Mouse (Mus musculus) thymus, adult 2 months (tissue): ENCODE data around the gene Sorbs1. TPM values are rescaled to one million over a fixed set of nuclear protein-coding genes. Genes with fewer than 3 reads are reported as not detected.

ENCODE experiments used
- DNase-seq: peaks from one replicate; pipeline ENCODE4 v3.0.0; 2021
- H3K27ac ChIP-seq: fragments of 200-500 bp; 2 replicates; pipeline ENCODE4 v1.5.1; 2012; ENCODE audit warnings: low read length, control low read depth; ENCODE audit not compliant: control insufficient read depth, insufficient read depth
- H3K27me3 ChIP-seq: fragments of 200-500 bp; 2 replicates; pipeline ENCODE4 v1.6.1; 2012; ENCODE audit warnings: mild to moderate bottlenecking, low read length, moderate library complexity, mixed read lengths; ENCODE audit not compliant: control insufficient read depth, insufficient read depth
- H3K36me3 ChIP-seq: fragments of 200-500 bp; 2 replicates; pipeline ENCODE4 v1.6.1; 2012; ENCODE audit warnings: mild to moderate bottlenecking, low read length, moderate library complexity; ENCODE audit not compliant: control insufficient read depth, insufficient read depth
- H3K4me1 ChIP-seq: fragments of 200-500 bp; replicated peaks from 2 replicates; pipeline ENCODE4 v1.6.1; 2012; ENCODE audit warnings: low read length; ENCODE audit not compliant: control insufficient read depth, insufficient read depth
- H3K4me3 ChIP-seq: fragments of 200-500 bp; 2 replicates; pipeline ENCODE4 v1.5.1; 2012; ENCODE audit warnings: mild to moderate bottlenecking, low read length, control low read depth, moderate library complexity; ENCODE audit not compliant: control insufficient read depth, insufficient read depth
- CTCF ChIP-seq: fragments of 200-500 bp; IDR thresholded peaks from 2 replicates; pipeline ENCODE4 v1.5.1; 2012; ENCODE audit warnings: mild to moderate bottlenecking, control low read depth, low read length, moderate library complexity, borderline replicate concordance; ENCODE audit not compliant: control insufficient read depth, poor library complexity, insufficient read depth; ENCODE audit errors: extremely low read depth
- POLR2A ChIP-seq: fragments of 200-500 bp; IDR thresholded peaks from 2 replicates; pipeline ENCODE4 v1.6.1; 2012; ENCODE audit warnings: mild to moderate bottlenecking, low read length, control low read depth, moderate library complexity; ENCODE audit not compliant: control insufficient read depth, poor library complexity, insufficient read depth; ENCODE audit errors: extremely low read depth
- WGBS: fragments of 180-500 bp; shearing (Covaris S2); methylation state at CpG from one replicate; pipeline ENCODE4 v1.1.7; 2018; 5-methylcytosine and 5-hydroxymethylcytosine counted together
- polyA plus RNA-seq: library from polyadenylated mRNA; depleted of rRNA; stranded (reverse); fragments of >200 nt; gene quantifications from 2 replicates; pipeline ENCODE4 v1.2.3, GENCODE M21; 2012

Gene Sorbs1
- polyA plus RNA-seq, 1 experiment: 14.0 TPM

DNA sequence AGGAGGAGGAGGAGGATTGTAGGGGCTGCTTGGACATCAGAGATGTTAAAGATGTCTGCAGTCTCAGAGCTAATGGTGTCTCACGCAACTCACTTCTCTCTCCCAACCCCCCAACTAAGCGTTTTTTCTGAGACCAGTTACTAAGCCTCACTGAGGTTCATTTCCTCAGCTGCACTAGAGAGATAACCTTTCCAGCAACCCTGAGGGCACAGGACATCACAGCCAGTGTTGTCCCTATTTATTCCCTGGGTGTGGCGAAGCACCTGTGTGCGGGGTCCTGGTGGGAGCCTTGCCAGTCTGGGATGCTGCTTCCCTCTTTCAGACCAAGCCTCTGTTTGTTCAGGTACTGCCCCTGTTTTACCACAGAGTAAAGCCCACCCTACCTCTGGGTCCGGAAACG is 23.9 kb downstream of the Sorbs1 start:
- no peaks in the 10 kb centered on the region for H3K36me3 ChIP-seq
- no peak for TF ChIP-seq POLR2A
- no peak for TF ChIP-seq CTCF
- H3K4me1 ChIP-seq: no peaks in the 10 kb centered on the region
- no peak overlapping the region for H3K4me3 ChIP-seq
- H3K27ac ChIP-seq: no peak overlapping the region
- H3K27me3 ChIP-seq: no peaks in the 10 kb centered on the region
- no peak for DNase-seq
- 78% methylated on average over 6 of the region's 6 CpGs for WGBS

DNA sequence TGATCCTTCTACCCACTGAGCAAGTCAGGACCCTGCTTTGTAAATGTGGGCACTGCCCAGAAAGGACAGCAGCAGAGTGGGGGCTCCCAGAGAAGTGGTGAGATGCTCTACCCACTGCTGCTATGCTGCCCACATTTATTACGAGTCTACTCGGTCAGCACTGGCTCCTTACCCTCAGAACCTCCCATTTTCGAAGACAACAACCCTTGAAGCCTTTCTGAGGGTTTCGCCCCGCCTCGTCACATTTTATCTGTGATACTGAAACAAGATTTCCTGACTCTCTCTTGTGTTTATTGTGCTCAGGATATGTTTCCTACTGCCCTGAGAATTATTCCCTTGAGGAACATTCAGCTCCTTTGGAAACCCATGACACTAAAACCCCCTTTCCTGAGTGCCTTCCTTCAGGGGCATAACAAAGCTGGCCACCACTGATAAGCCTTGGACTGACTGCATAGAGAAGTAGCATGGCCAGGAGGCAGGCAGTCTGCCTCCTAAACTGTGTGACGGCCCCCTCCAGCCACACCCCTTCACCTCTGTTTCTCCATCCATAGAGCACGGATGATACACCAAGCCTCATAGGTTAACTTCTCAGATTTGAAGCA is 24.6 kb downstream of the Sorbs1 start:
- WGBS: 86% methylated on average over 8 of the region's 8 CpGs
- Histone ChIP-seq H3K36me3 (no peaks in the 10 kb centered on the region), H3K4me3 (no peak overlapping the region), H3K27ac (no peak overlapping the region), H3K4me1 (no peaks in the 10 kb centered on the region), H3K27me3 (no peaks in the 10 kb centered on the region)
- no peak for DNase-seq
- TF ChIP-seq CTCF (no peak), POLR2A (no peak)

DNA sequence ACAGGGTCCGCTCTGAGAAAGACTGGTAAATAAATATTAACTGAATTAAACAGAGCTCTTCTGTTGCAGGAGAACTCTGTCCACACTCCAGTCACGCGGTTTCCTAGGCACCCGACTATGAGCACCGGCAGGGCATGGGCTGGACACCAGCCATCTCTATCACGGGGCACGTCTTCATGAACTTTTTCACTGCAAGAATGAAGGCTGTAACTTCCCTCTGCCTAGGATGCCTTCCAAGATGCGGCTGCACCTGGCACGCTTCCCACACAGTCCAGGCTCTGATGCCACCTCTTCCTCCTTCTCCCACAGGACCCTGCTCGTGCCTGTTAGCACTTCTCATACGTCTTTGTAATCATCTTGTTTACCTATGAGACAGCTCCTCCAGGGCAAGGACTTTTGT is 26.0 kb downstream of the Sorbs1 start:
- H3K4me1 ChIP-seq: no peaks in the 10 kb centered on the region
- no peak overlapping the region for H3K4me3 ChIP-seq
- no peak overlapping the region for H3K27ac ChIP-seq
- no peaks in the 10 kb centered on the region for H3K36me3 ChIP-seq
- no peak for DNase-seq
- TF ChIP-seq CTCF: no peak
- TF ChIP-seq POLR2A: no peak
- no peaks in the 10 kb centered on the region for H3K27me3 ChIP-seq
- 61% methylated on average over 11 of the region's 11 CpGs for WGBS

DNA sequence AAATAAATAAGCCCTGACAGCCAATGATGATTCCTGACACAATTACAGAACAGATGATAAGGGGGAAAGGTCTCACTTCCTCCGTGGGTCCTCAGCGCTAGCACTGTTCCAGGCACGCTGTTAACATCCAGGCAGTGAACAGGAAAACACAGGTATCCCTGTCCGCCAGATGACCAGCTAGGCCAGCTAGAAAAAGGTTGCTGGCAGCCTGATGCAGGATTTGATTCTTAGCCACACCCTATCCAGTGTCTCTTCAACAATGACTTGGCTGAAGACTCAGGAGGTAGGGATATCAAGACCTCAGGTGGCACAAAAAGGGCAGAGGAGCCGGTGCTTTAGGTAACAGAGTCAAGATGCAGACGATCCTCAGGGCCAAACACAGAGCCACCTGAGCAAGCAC is 32.5 kb downstream of the Sorbs1 start:
- DNase-seq: no peak
- no peak overlapping the region for H3K27ac ChIP-seq
- TF ChIP-seq POLR2A (no peak), CTCF (no peak)

DNA sequence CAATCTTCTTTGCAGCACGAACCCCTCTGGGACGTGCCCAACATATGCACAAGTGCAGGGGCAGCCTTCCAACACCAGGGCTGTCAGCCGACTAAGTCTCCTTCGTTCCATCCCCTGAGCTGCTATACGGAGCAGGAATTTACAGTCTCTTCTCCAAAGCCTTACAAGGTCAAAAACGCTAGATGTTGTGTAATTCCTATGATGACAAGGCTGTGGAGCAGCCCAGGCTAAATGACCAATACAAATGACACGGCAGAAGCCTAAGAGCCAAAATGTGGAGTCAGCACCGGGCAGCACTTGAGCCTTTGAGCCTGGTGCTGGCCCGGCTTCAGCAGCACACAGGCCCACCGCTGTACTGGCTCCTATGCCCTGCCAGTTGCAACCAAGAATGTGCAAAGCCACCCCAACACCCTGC is 35.4 kb downstream of the Sorbs1 start:
- no peak for DNase-seq
- TF ChIP-seq POLR2A (no peak), CTCF (no peak)
- 93% methylated on average over 10 of the region's 10 CpGs for WGBS
- Histone ChIP-seq H3K27ac (no peak overlapping the region), H3K4me1 (no peaks in the 10 kb centered on the region), H3K27me3 (no peaks in the 10 kb centered on the region), H3K36me3 (no peaks in the 10 kb centered on the region), H3K4me3 (no peak overlapping the region)

More for the DNA sequence above, 32.5 kb downstream of the Sorbs1 start:
- Histone ChIP-seq H3K36me3 (no peaks in the 10 kb centered on the region), H3K27me3 (no peaks in the 10 kb centered on the region), H3K4me1 (no peaks in the 10 kb centered on the region), H3K4me3 (no peak overlapping the region)
- 94% methylated on average over 6 of the region's 6 CpGs for WGBS

DNA sequence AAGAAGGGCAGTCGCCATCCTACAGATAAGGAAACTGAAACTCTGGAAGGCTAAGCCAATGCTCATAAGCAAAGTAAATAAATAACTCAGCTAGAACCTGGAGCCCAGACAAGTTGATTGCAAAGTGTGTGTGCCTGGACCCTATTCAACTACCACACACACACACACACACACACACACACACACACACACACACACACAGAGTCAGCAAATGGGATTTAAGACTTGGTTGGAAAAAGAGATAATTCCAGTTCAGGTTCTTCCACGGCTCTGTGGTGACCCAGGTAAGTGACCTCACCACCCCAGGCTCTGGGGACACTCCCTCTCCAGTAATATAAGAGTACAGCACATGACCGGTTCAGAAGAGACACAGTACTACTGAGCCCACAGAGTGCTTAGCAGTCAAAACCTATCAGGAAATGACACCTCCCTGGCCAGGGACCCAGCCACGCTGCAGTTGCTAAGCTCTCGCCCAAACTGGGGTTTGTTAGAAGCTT is 36.1 kb downstream of the Sorbs1 start:
- H3K4me1 ChIP-seq: no peaks in the 10 kb centered on the region

More for the DNA sequence above, 36.1 kb downstream of the Sorbs1 start:
- H3K4me3 ChIP-seq: no peak overlapping the region
- DNase-seq: no peak
- H3K36me3 ChIP-seq: no peaks in the 10 kb centered on the region
- H3K27ac ChIP-seq: no peak overlapping the region
- TF ChIP-seq CTCF (no peak), POLR2A (no peak)
- WGBS: 45% methylated on average over 5 of the region's 5 CpGs
- H3K27me3 ChIP-seq: no peaks in the 10 kb centered on the region
